Mouse (Mus musculus): ENCODE results near the gene Kbtbd4.

- TF ChIP-seq JUN (IDR thresholded peaks at IDR 0.05; ENCODE audit: insufficient read depth, low read depth, low read length) = no peak
- no peak for TF ChIP-seq CTCF (conservative IDR thresholded peaks at IDR 0.05 in 1 of 2, IDR thresholded peaks at IDR 0.05 in 1 of 2; ENCODE audit: low read depth in 2 of 2, low read length in 2 of 2)
- no peak for TF ChIP-seq NRF1 (IDR thresholded peaks at IDR 0.05; ENCODE audit: low read depth, low read length)
- TF ChIP-seq ZNF384 (IDR thresholded peaks at IDR 0.05; ENCODE audit: low read depth, low read length) = no peak
- TF ChIP-seq POLR2A (IDR thresholded peaks at IDR 0.05; ENCODE audit: low read depth, low read length) = no peak
Observed at GRCm38 (mm10) chr2:90886436-90886835, 18.1 kb upstream of the Kbtbd4 start.

Measured in CH12.LX (cell line).